11 mouse cellular contexts compared by ENCODE assay signal in the genomic region with DNA sequence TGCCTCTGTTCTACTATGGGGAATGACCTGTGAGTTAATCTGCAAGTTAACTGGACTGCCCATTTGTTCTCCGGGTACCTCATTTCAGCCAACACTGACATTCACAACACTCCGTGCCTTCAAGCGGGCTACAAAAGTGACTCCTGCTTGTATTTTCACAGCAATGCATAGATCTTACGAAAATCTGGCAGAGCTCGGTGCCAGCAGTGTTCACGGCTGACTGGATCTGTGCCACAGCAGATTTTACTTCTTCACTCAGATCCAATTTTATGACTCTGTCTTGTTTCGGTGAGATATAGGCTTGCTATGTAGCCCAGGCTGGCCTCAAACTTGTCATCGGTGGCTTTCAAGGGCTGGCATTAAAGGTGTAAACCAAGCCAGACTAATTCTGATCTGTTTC. TPM values are rescaled to one million over a fixed set of nuclear protein-coding genes. Genes with fewer than 3 reads are reported as not detected.
DNase-seq lines count a peak whose midpoint lies in the region; ATAC-seq lines count a peak whose summit lies in the region.
"Had no signal": no experiment of that assay in that cellular context is flagged by ENCODE, and none has a peak within 500 bp of the region (broad histone marks: within the 10 kb centered on the region; RNA-seq: fewer than 3 reads in every experiment).

No protein-coding gene starts in this region.

- DNase-seq in NIH3T3 (ENCODE audit: low read depth) = peak; percentile 48
- peak; percentile 67 for DNase-seq in cerebellum, adult 9-10 months
- DNase-seq in layer of hippocampus, postnatal 36 days = peak; percentile 14 to 20
- DNase-seq in spleen, postnatal 4 days (ENCODE audit: low spot score in 2 of 2) = no peak
- no peak for DNase-seq in T-cell, adult 2 months (ENCODE audit: low spot score)
- no peak for DNase-seq in urinary bladder, postnatal 10 days (ENCODE audit: low spot score)

- H3K36me3 ChIP-seq in hindbrain, embryonic 15.5 days = no peaks in the 10 kb centered on the region
- H3K36me3 ChIP-seq in hindbrain, embryonic 13.5 days = peaks cover 10% of the 10 kb centered on the region

- H3K9ac ChIP-seq in hindbrain, embryonic 15.5 days = no peak overlapping the region
- H3K9ac ChIP-seq in hindbrain, embryonic 13.5 days = no peak overlapping the region; the same call in 1 of the 2 replicates
- H3K9ac ChIP-seq: embryonic facial prominence, embryonic 13.5 days; heart, embryonic 13.5 days had no signal

- peak overlapping the region; percentile 0; the same call in 1 of the 2 replicates for H3K4me2 ChIP-seq in hindbrain, embryonic 15.5 days
- H3K4me2 ChIP-seq in hindbrain, embryonic 13.5 days = no peak overlapping the region
- H3K4me2 ChIP-seq: embryonic facial prominence, embryonic 13.5 days; heart, embryonic 13.5 days had no signal

- no peak overlapping the region for H3K27ac ChIP-seq in hindbrain, embryonic 15.5 days (replicated peaks)
- H3K27ac ChIP-seq in hindbrain, embryonic 13.5 days = no peak overlapping the region
- H3K27ac ChIP-seq: embryonic facial prominence, embryonic 13.5 days; heart, embryonic 13.5 days had no signal

- H3K27me3 ChIP-seq in hindbrain, embryonic 15.5 days = no peaks in the 10 kb centered on the region
- no peaks in the 10 kb centered on the region for H3K27me3 ChIP-seq in hindbrain, embryonic 13.5 days
- H3K27me3 ChIP-seq: CH12.LX; embryonic facial prominence, embryonic 13.5 days; heart, embryonic 13.5 days had no signal

- peaks cover 13% of the 10 kb centered on the region; the same call in 1 of the 2 replicates for H3K4me1 ChIP-seq in hindbrain, embryonic 15.5 days (replicated peaks)
- H3K4me1 ChIP-seq in hindbrain, embryonic 13.5 days (replicated peaks) = peaks cover 17% of the 10 kb centered on the region

- no peaks in the 10 kb centered on the region for H3K9me3 ChIP-seq in hindbrain, embryonic 15.5 days
- H3K9me3 ChIP-seq in hindbrain, embryonic 13.5 days = no peaks in the 10 kb centered on the region
- H3K9me3 ChIP-seq: heart, embryonic 13.5 days had no signal

- ATAC-seq in hindbrain, embryonic 15.5 days (ENCODE audit: low FRiP score, low read depth) = peak; percentile 17; the same call in 1 of the 2 replicates
- ATAC-seq in hindbrain, embryonic 13.5 days (ENCODE audit: low FRiP score) = no peak; the same call in 1 of the 2 replicates

- no peak overlapping the region for H3K4me3 ChIP-seq in hindbrain, embryonic 15.5 days
- no peak overlapping the region for H3K4me3 ChIP-seq in hindbrain, embryonic 13.5 days
- H3K4me3 ChIP-seq: embryonic facial prominence, embryonic 13.5 days; heart, embryonic 13.5 days had no signal

- WGBS in hindbrain, embryonic 15.5 days = 64% methylated on average over 8 of the region's 8 CpGs
- 71% methylated on average over 8 of the region's 8 CpGs for WGBS in hindbrain, embryonic 13.5 days

RNA-seq across cellular contexts. Expression of gene Parp8, which starts 15.2 kb away (rescaled TPM):
- 29.1 and 32.5 TPM in 2 replicates for polyA plus RNA-seq in hindbrain, embryonic 15.5 days (2015; fragmentation: Nextera tagmentation; extraction: Ambion mirVana)
- 25.7 and 25.8 TPM in 2 replicates for polyA plus RNA-seq in hindbrain, embryonic 13.5 days (2015; fragmentation: Nextera tagmentation; extraction: Ambion mirVana)
- total RNA-seq in layer of hippocampus, postnatal 36 days (2021) = 10 to 100 TPM; 38.5 to 39.6 TPM
- total RNA-seq: CH12.LX had no signal

Comparison
In these comparisons a context has a peak if more than half of its experiments do, and no peak if none do; other contexts are left out.
1. DNase-seq: peak in NIH3T3 (single experiment), cerebellum, adult 9-10 months (single experiment) and layer of hippocampus, postnatal 36 days (2 of 2); none in spleen, postnatal 4 days (0 of 2), T-cell, adult 2 months (single experiment) and urinary bladder, postnatal 10 days (single experiment).